25 mouse cellular contexts compared by ENCODE assay signal in the genomic region with DNA sequence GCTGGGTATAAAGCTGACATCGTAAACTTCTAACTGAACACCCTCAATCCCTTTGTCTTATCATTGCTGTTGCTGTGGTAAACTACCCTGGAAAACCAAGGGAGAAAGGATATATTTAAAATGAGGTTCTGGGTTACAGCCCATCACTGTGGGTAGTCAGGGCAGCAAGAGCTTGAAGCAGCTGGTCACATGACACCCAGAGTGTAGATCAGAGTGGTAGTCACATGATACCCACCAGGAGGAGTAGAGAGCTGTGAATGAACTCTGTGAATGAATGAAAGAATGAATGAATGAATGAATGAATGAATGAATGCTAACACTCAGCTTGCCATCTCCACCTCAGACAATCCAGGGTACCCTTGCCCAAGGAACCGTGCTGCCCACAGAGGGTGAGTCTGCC. TPM values are rescaled to one million over a fixed set of nuclear protein-coding genes. Genes with fewer than 3 reads are reported as not detected.
A peak's percentile ranks its signal among the peaks of the same experiment; 100 is the strongest.
DNase-seq lines count a peak whose midpoint lies in the region; ATAC-seq and TF ChIP-seq lines count a peak whose summit lies in the region.
"Had no signal": no experiment of that assay in that cellular context is flagged by ENCODE, and none has a peak within 500 bp of the region (broad histone marks: within the 10 kb centered on the region; RNA-seq: fewer than 3 reads in every experiment).

No protein-coding gene starts in this region.

- no peak for TF ChIP-seq POLR2A in myocyte (IDR thresholded peaks at IDR 0.05; ENCODE audit: insufficient read length, low read depth)

- no peaks in the 10 kb centered on the region for H3K27me3 ChIP-seq in lung, postnatal 0 days (replicated peaks; ENCODE audit: insufficient read depth, low read length)
- H3K27me3 ChIP-seq in C2C12 (ENCODE audit: control insufficient read depth, insufficient read depth, insufficient read length) (no peaks in the 10 kb centered on the region), myocyte (ENCODE audit: control insufficient read depth, insufficient read depth, insufficient read length) (no peaks in the 10 kb centered on the region)
- H3K27me3 ChIP-seq in forebrain, embryonic 15.5 days: no peaks in the 10 kb centered on the region
- H3K27me3 ChIP-seq: embryonic facial prominence, embryonic 12.5 days; forebrain, embryonic 12.5 days; hindbrain, embryonic 13.5 days had no signal

- 99% methylated on average over 2 of the region's 2 CpGs for WGBS in lung, postnatal 0 days
- 97% methylated on average over 2 of the region's 2 CpGs for WGBS in forebrain, embryonic 15.5 days

- TF ChIP-seq EP300 in lung, postnatal 0 days (IDR thresholded peaks at IDR 0.05): no peak

- H3ac ChIP-seq in C2C12 (ENCODE audit: control insufficient read depth, insufficient read length, low read depth): no peak overlapping the region
- H3ac ChIP-seq in myocyte (ENCODE audit: control insufficient read depth, insufficient read length): no peak overlapping the region

- no peaks in the 10 kb centered on the region for H3K79me2 ChIP-seq in C2C12 (ENCODE audit: control insufficient read depth, insufficient read depth)
- no peaks in the 10 kb centered on the region for H3K79me2 ChIP-seq in myocyte (ENCODE audit: control insufficient read depth, insufficient read depth)

- no peak overlapping the region for H3K27ac ChIP-seq in lung, postnatal 0 days (ENCODE audit: low read length)
- H3K27ac ChIP-seq in forebrain, embryonic 15.5 days (replicated peaks): no peak overlapping the region
- H3K27ac ChIP-seq: embryonic facial prominence, embryonic 12.5 days; forebrain, embryonic 12.5 days; gastrocnemius, adult 2 months; heart, adult 2 months; heart, embryonic 15.5 days; hindbrain, embryonic 13.5 days; hindbrain, postnatal 0 days had no signal

- H3K9ac ChIP-seq in lung, postnatal 0 days (replicated peaks; ENCODE audit: low read depth): no peak overlapping the region
- no peak overlapping the region for H3K9ac ChIP-seq in forebrain, embryonic 15.5 days (replicated peaks)
- H3K9ac ChIP-seq: embryonic facial prominence, embryonic 12.5 days; forebrain, embryonic 12.5 days; forebrain, postnatal 0 days; heart, embryonic 15.5 days; hindbrain, embryonic 13.5 days had no signal

- no peak for ATAC-seq in lung, postnatal 0 days
- no peak for ATAC-seq in forebrain, embryonic 15.5 days (replicated peaks)
- ATAC-seq: forebrain, postnatal 0 days; hindbrain, postnatal 0 days; intestine, embryonic 16.5 days had no signal

- no peaks in the 10 kb centered on the region for H3K36me3 ChIP-seq in lung, postnatal 0 days (ENCODE audit: insufficient read depth, low read length)
- H3K36me3 ChIP-seq in C2C12 (ENCODE audit: control insufficient read depth, insufficient read depth) (no peaks in the 10 kb centered on the region), myocyte (ENCODE audit: control insufficient read depth, insufficient read depth) (no peaks in the 10 kb centered on the region)
- H3K36me3 ChIP-seq in forebrain, embryonic 15.5 days: no peaks in the 10 kb centered on the region
- H3K36me3 ChIP-seq: embryonic facial prominence, embryonic 12.5 days; forebrain, embryonic 12.5 days; G1E; heart, embryonic 15.5 days; hindbrain, embryonic 13.5 days had no signal

- no peaks in the 10 kb centered on the region; the same call in 1 of the 2 replicates for H3K4me1 ChIP-seq in lung, postnatal 0 days (ENCODE audit: insufficient read depth, low read depth, low read length)
- no peaks in the 10 kb centered on the region for H3K4me1 ChIP-seq in forebrain, embryonic 15.5 days
- H3K4me1 ChIP-seq: forebrain, embryonic 12.5 days; hindbrain, embryonic 13.5 days had no signal

- no peak overlapping the region for H3K4me3 ChIP-seq in lung, postnatal 0 days (ENCODE audit: low read depth, low read length)
- H3K4me3 ChIP-seq in C2C12 (ENCODE audit: insufficient read depth, poor library complexity, severe bottlenecking) (no peak overlapping the region), myocyte (no peak overlapping the region)
- no peak overlapping the region for H3K4me3 ChIP-seq in forebrain, embryonic 15.5 days
- H3K4me3 ChIP-seq: embryonic facial prominence, embryonic 12.5 days; forebrain, embryonic 12.5 days; gastrocnemius, adult 2 months; heart, adult 2 months; heart, embryonic 15.5 days; hindbrain, embryonic 13.5 days had no signal

- no peaks in the 10 kb centered on the region for H3K79me3 ChIP-seq in C2C12 (ENCODE audit: low read depth)

- no peak for DNase-seq in lung, postnatal 0 days (ENCODE audit: low spot score)
- no peak for DNase-seq in lung, postnatal 25 days (ENCODE audit: low spot score)
- peak; percentile 46 for DNase-seq in ZHBTc4 (ENCODE audit: low read depth, low spot score)
- no peak for DNase-seq in adrenal gland, adult 8-10 months
- DNase-seq in frontal cortex, postnatal 10 days (ENCODE audit: low spot score in 2 of 2): no peak
- DNase-seq: adrenal gland, adult 2 months; adrenal gland, postnatal 36 days; cerebellum, adult 2 months; cerebellum, postnatal 25 days; forebrain, postnatal 0 days; gastrocnemius, adult 2 months; gastrocnemius, postnatal 36 days; heart, adult 2 months; heart, postnatal 14 days had no signal

- no peak overlapping the region for H3K4me2 ChIP-seq in lung, postnatal 0 days (replicated peaks; ENCODE audit: low read depth, low read length)
- H3K4me2 ChIP-seq in myocyte (ENCODE audit: low read depth): no peak overlapping the region
- H3K4me2 ChIP-seq in forebrain, embryonic 15.5 days (replicated peaks): no peak overlapping the region
- H3K4me2 ChIP-seq: embryonic facial prominence, embryonic 12.5 days; forebrain, embryonic 12.5 days; heart, embryonic 11.5 days; heart, embryonic 15.5 days; hindbrain, embryonic 13.5 days had no signal

- H3K9me3 ChIP-seq in lung, postnatal 0 days (ENCODE audit: low read length): no peaks in the 10 kb centered on the region
- no peaks in the 10 kb centered on the region for H3K9me3 ChIP-seq in forebrain, embryonic 15.5 days
- H3K9me3 ChIP-seq: embryonic facial prominence, embryonic 12.5 days; forebrain, embryonic 12.5 days; G1E; heart, embryonic 15.5 days; hindbrain, embryonic 13.5 days had no signal

- TF ChIP-seq CTCF in lung, postnatal 0 days (IDR thresholded peaks at IDR 0.05): peak; percentile 26; the same call in 1 of the 2 replicates
- TF ChIP-seq CTCF in C2C12 (IDR thresholded peaks at IDR 0.05; ENCODE audit: control insufficient read depth, insufficient read depth, insufficient read length): no peak

TF ChIP-seq in C2C12, 6 proteins besides CTCF, POLR2A, EP300 and RAD21:
- TF ChIP-seq USF1 (IDR thresholded peaks at IDR 0.05; ENCODE audit: low read depth) (peak; percentile 57), FOSL1 (IDR thresholded peaks at IDR 0.05; ENCODE audit: insufficient read depth, low read length, poor library complexity, severe bottlenecking) (no peak)

TF ChIP-seq in myocyte, 11 proteins besides CTCF, POLR2A, EP300 and RAD21:
- TF ChIP-seq MYOD1 (IDR thresholded peaks at IDR 0.05; ENCODE audit: control insufficient read depth in 1 of 3, insufficient read length in 2 of 3, low read depth in 2 of 3): no peak
- TF ChIP-seq USF1 (IDR thresholded peaks at IDR 0.05; ENCODE audit: low read depth): peak; percentile 56

RNA-seq across cellular contexts. Expression of gene Erg, which starts 28.1 kb away (rescaled TPM):
- 13.2 and 14.5 TPM in 2 replicates for polyA plus RNA-seq in lung, postnatal 0 days (2015; fragmentation: Nextera tagmentation; extraction: Ambion mirVana)
- 0.05 TPM for polyA plus RNA-seq in C2C12 (2012; fragmentation: generic; extraction: Trizol)
- polyA plus RNA-seq in myocyte (2012; fragmentation: generic; extraction: Trizol): 0.04 TPM
- 1.5 and 1.9 TPM in 2 replicates for polyA plus RNA-seq in forebrain, embryonic 15.5 days (2015; fragmentation: Nextera tagmentation; extraction: Ambion mirVana)
- 10 to 100 TPM; 15.2 to 24.9 (median 21.4) TPM for total RNA-seq in adrenal gland, adult 8-10 months (2022)
